Mouse (Mus musculus) megakaryocyte progenitor cell, adult 5-6 weeks (primary cell): ENCODE measurements around the gene Chordc1. TPM values are rescaled to one million over a fixed set of nuclear protein-coding genes. Genes with fewer than 3 reads are reported as not detected.
"Not testable (repeated sequence)": the region's sequence is repeated elsewhere in the genome, so short reads cannot be mapped to it uniquely, and the experiment has no call there.

ENCODE experiments used
- ATAC-seq: replicated peaks from 2 replicates; pipeline ENCODE4 v1.8.0; 2016; ENCODE audit warnings: mild to moderate bottlenecking, moderate TSS enrichment, inconsistent platforms; ENCODE audit not compliant: poor library complexity
- total RNA-seq, 2 experiments: library from RNA; stranded (forward) in 1 of 2; stranded (reverse) in 1 of 2; fragments of 157-497, 149-512 nt in 1 of 2; fragments of 200-1000 nt in 1 of 2; gene quantifications; 2 replicates each; pipeline versions ENCODE4 v1.2.3 to v1.2.4; 2015 to 2017

The Chordc1 gene
- 61.0 and 66.0 TPM in 2 replicates for total RNA-seq (2015)
- total RNA-seq (2017), result 157 and 163 TPM in 2 replicates

GRCm38 (mm10) chr9:18291571-18292429 is at the start of gene Chordc1:
Chordc1 (plus strand) TSS chr9:18292125.
- ATAC-seq, result peak; percentile 95

DNA sequence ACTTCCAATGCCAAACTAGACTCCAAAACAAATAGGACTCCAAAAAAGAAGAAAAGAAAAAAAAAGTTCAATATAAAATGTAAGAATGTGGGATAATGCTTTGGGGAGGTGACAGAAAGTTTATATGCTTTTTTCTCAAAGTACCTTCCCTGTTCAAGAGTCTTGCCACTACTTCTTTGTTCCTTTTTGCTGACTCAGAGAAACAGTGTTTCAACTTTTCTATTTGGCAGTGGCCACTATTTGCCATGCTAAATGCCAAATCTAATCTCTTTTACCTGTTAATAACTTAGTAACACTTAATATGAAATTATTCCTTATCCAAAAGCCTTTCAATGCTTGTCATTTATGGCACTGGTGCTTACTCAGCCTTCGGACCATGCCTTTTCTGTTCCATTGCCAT is 16.0 kb upstream of the Chordc1 start:
- no peak for ATAC-seq

- no peak for ATAC-seq
Measured at GRCm38 (mm10) chr9:18276844-18277243, 15.1 kb upstream of the Chordc1 start.

GRCm38 (mm10) chr9:18277497-18277896 is 14.4 kb upstream of the Chordc1 start:
- peak; percentile 90 for ATAC-seq

GRCm38 (mm10) chr9:18278693-18279092 is 13.2 kb upstream of the Chordc1 start:
- ATAC-seq, result not testable (repeated sequence)

DNA sequence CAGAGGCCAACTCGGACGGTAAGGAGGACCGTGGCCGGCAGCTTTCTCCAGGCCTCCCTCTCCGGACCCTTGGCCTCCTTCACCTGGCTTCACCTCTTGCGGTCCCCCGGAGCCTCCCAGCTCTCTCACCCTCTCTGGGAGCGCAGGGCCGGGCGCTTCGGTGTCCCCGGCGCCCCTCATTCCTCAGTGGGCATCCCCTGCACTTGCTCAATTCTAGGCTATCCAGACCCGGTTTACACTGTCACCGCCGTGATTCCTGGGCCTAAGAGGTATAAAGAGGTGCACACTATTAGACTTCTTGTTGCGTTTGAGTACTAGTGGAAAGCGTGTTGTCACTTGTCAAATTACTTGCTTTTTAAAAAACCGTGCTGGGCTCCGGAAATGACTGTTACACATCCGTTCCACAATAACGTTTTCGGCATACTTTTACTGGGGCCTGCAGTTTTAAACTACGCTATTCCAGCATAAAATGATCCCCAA is 558 bp downstream of the Chordc1 start:
- peak; percentile 26 for ATAC-seq

GRCm38 (mm10) chr9:18293026-18293781 is 1.3 kb downstream of the Chordc1 start:
- ATAC-seq, result peak; percentile 27

GRCm38 (mm10) chr9:18298301-18298700 is 6.4 kb downstream of the Chordc1 start:
- ATAC-seq, result no peak

DNA sequence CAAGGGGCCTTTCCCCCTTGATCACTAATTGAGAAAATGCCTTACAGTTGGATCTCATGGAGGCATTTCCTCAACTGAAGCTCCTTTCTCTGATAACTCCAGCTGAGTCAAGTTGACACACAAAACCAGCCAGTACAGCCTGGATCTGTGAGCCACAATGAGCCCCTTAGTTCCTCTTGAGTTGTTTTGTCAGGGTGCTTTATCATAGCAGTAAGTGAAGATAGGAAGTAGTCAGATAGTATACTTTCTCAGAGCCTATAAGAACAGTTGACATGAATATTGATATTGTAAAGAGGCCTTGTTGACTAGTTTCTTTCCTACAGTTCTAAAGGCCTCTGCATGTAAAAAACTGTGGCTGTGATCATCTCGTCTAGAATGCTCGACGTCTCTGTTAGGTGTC is 28.1 kb downstream of the Chordc1 start:
- no peak for ATAC-seq

Other genes starting within 250 kb of the Chordc1 start
- not detected in 2 replicates for gene Naalad2, start 110.9 kb downstream of the Chordc1 start, total RNA-seq (2015)
- 0.04 TPM in 1 of 2 replicates, not detected in the other for gene Naalad2, start 110.9 kb downstream of the Chordc1 start, total RNA-seq (2017)
- not detected in 2 replicates for gene Ubtfl1, start 112.3 kb downstream of the Chordc1 start, total RNA-seq (2015)
- gene Ubtfl1, start 112.3 kb downstream of the Chordc1 start, total RNA-seq (2017), result not detected in 2 replicates
- not detected in 2 replicates for gene Mbd3l2, start 138.5 kb downstream of the Chordc1 start, total RNA-seq (2015)
- gene Mbd3l2, start 138.5 kb downstream of the Chordc1 start, total RNA-seq (2017), result not detected in 2 replicates
- 2.8 and 3.3 TPM in 2 replicates for gene Zfp558, start 186.1 kb downstream of the Chordc1 start, total RNA-seq (2015)
- 1.1 and 1.5 TPM in 2 replicates for gene Zfp558, start 186.1 kb downstream of the Chordc1 start, total RNA-seq (2017)
- gene Mbd3l1, start 186.2 kb downstream of the Chordc1 start, total RNA-seq (2015), result not detected in 2 replicates
- not detected in 2 replicates for gene Mbd3l1, start 186.2 kb downstream of the Chordc1 start, total RNA-seq (2017)